Mouse (Mus musculus) thymus, adult 2 months (tissue): ENCODE data around the gene Gng2.

ENCODE experiments used
- CTCF ChIP-seq: fragments of 200-500 bp; IDR thresholded peaks from 2 replicates; pipeline ENCODE4 v1.5.1; 2012; ENCODE audit warnings: mild to moderate bottlenecking, control low read depth, low read length, moderate library complexity, borderline replicate concordance; ENCODE audit not compliant: control insufficient read depth, poor library complexity, insufficient read depth; ENCODE audit errors: extremely low read depth
- POLR2A ChIP-seq: fragments of 200-500 bp; IDR thresholded peaks from 2 replicates; pipeline ENCODE4 v1.6.1; 2012; ENCODE audit warnings: mild to moderate bottlenecking, low read length, control low read depth, moderate library complexity; ENCODE audit not compliant: control insufficient read depth, poor library complexity, insufficient read depth; ENCODE audit errors: extremely low read depth

- TF ChIP-seq POLR2A (no peak), CTCF (no peak)
These were observed 18.5 kb upstream of the Gng2 start for GRCm38 (mm10) chr14:19995943-19996342.
